Mouse (Mus musculus): ENCODE measurements around the gene Eno4.

- TF ChIP-seq GATA1 (IDR thresholded peaks at IDR 0.05; ENCODE audit: borderline replicate concordance, low read length) (no peak), FLI1 (IDR thresholded peaks at IDR 0.05; ENCODE audit: low read length) (no peak)
Observed at GRCm38 (mm10) chr19:58903899-58904327, 39.3 kb upstream of the Eno4 start.
